Mouse (Mus musculus) lung, embryonic 16.5 days (tissue): ENCODE measurements at regions not wholly inside any gene's neighbourhood (a gene's known extent, or its start where the extent isn't known, plus 50 kb on each side); places are given as distances from the start of the nearest gene placed in this dataset.

ENCODE experiments used
- ATAC-seq: fragments of 200-750 bp; cut with Nextera tagmentation; 2 replicates; pipeline ENCODE4 v1.8.0; 2017; ENCODE audit warnings: low read depth, mild to moderate bottlenecking, moderate library complexity
- H3K27ac ChIP-seq: fragments of 300-500 bp; sonication (generic); 2 replicates; pipeline ENCODE4 v1.5.1; 2014; ENCODE audit warnings: mild to moderate bottlenecking, control low read depth, low read length
- H3K27me3 ChIP-seq: fragments of 300-500 bp; sonication (generic); 2 replicates; pipeline ENCODE4 v1.6.1; 2014; ENCODE audit warnings: low read depth, low read length, mixed read lengths; ENCODE audit not compliant: control insufficient read depth, insufficient read depth
- H3K36me3 ChIP-seq: fragments of 300-500 bp; sonication (generic); 2 replicates; pipeline ENCODE4 v1.6.1; 2014; ENCODE audit warnings: low read length; ENCODE audit not compliant: control insufficient read depth, insufficient read depth
- H3K4me1 ChIP-seq: fragments of 300-500 bp; sonication (generic); replicated peaks from 2 replicates; pipeline ENCODE4 v1.6.1; 2014; ENCODE audit warnings: low read length, mixed read lengths; ENCODE audit not compliant: control insufficient read depth, insufficient read depth
- H3K4me2 ChIP-seq: fragments of 300-500 bp; sonication (generic); 2 replicates; pipeline ENCODE4 v1.6.1; 2014; ENCODE audit warnings: low read depth, low read length, control low read depth
- H3K4me3 ChIP-seq: fragments of 300-500 bp; sonication (generic); 2 replicates; pipeline ENCODE4 v1.5.1; 2014; ENCODE audit warnings: mild to moderate bottlenecking, low read length, control low read depth
- H3K9ac ChIP-seq: fragments of 300-500 bp; sonication (generic); 2 replicates; pipeline ENCODE4 v1.6.1; 2014; ENCODE audit warnings: low read length, control low read depth
- H3K9me3 ChIP-seq: fragments of 300-500 bp; sonication (generic); 2 replicates; pipeline ENCODE4 v1.6.1; 2016; ENCODE audit warnings: low read length; ENCODE audit not compliant: control insufficient read depth
- WGBS: fragments of 180-500 bp; shearing (Covaris S2); extraction: QIAGEN DNeasy Blood & Tissue Kit; methylation state at CpG from one replicate; pipeline ENCODE4 v1.1.7; 2014; 5-methylcytosine and 5-hydroxymethylcytosine counted together

DNA sequence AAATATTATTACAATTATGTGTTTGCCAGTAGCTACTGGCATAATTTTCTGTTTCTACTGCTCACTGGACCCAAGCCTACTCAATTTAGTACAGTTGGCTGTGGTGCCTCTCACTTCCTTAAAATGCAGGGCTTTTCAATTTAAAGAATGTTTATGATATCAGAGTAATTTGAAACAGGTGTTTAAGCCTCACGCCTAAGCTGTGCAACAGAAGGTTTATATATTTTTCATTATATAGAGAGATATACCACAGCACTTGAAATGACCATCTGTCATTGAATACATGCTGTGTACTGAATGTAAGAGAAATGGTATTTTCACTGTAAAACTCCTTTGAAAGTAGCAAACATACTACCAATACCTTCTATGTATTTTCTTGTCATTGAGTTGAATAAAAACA lies 376.8 kb downstream of the Otol1 start:
- H3K9ac ChIP-seq, result no peak overlapping the region
- no peak for ATAC-seq
- 57% methylated on average over 1 of the region's 1 CpGs for WGBS

DNA sequence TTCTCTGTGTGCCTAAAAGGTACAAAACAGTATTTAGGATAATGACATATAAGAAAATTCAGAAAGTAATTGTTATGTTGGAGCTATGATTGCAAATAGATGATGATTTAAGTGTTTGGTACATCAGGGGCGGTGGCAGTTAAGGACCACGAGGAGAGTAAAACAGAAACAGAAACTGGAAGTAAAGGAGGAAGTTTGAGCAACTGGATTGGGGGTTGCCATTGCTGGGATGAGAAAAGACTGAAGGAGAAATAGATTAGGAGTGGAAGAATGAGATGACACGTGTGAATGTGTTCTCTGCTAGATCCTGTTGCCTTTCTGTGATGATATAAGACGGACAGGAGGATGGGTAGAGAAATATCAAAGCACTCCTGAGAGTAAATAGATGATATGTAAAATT lies 378.5 kb downstream of the Otol1 start:
- no peak for ATAC-seq
- no peaks in the 10 kb centered on the region for H3K27me3 ChIP-seq
- H3K36me3 ChIP-seq, result no peaks in the 10 kb centered on the region
- no peak overlapping the region for H3K4me2 ChIP-seq
- 69% methylated on average over 4 of the region's 4 CpGs for WGBS
- no peaks in the 10 kb centered on the region for H3K4me1 ChIP-seq
- H3K4me3 ChIP-seq, result no peak overlapping the region
- H3K9ac ChIP-seq, result no peak overlapping the region
- no peaks in the 10 kb centered on the region for H3K9me3 ChIP-seq
- H3K27ac ChIP-seq, result no peak overlapping the region

More for the DNA sequence above, 376.8 kb downstream of the Otol1 start:
- H3K4me2 ChIP-seq, result no peak overlapping the region
- no peaks in the 10 kb centered on the region for H3K9me3 ChIP-seq
- H3K27ac ChIP-seq, result no peak overlapping the region
- no peak overlapping the region for H3K4me3 ChIP-seq
- H3K27me3 ChIP-seq, result no peaks in the 10 kb centered on the region
- no peaks in the 10 kb centered on the region for H3K4me1 ChIP-seq
- H3K36me3 ChIP-seq, result no peaks in the 10 kb centered on the region

DNA sequence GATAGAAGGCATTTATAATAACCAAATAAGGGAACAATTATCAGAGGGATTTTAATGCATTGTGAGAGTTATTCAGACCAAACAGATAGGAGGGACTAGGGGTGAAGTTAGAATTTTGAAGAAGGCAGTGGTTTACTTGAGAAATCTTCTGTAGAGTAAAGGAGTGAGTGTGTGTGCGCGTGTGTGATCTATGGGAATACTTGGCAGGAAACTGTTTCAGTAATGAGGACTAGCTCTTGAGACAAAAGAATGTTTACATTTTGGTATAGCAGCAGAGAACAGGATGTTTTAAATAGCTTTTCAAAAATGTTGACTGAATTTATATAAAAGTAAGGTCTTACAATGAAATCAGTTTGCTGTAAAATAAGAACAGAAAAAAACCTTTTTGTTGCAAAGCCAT lies 393.8 kb downstream of the Otol1 start:
- no peak overlapping the region for H3K27ac ChIP-seq
- peak; percentile 56 for ATAC-seq
- no peak overlapping the region for H3K4me3 ChIP-seq
- H3K9ac ChIP-seq, result no peak overlapping the region
- H3K4me1 ChIP-seq, result 0 out of 2 replicates have a peak, but pooled peaks cover 2% of the 10 kb centered on the region
- H3K27me3 ChIP-seq, result no peaks in the 10 kb centered on the region
- no peak overlapping the region for H3K4me2 ChIP-seq
- H3K9me3 ChIP-seq, result no peaks in the 10 kb centered on the region
- WGBS, result 8% methylated on average over 2 of the region's 2 CpGs
- H3K36me3 ChIP-seq, result no peaks in the 10 kb centered on the region

DNA sequence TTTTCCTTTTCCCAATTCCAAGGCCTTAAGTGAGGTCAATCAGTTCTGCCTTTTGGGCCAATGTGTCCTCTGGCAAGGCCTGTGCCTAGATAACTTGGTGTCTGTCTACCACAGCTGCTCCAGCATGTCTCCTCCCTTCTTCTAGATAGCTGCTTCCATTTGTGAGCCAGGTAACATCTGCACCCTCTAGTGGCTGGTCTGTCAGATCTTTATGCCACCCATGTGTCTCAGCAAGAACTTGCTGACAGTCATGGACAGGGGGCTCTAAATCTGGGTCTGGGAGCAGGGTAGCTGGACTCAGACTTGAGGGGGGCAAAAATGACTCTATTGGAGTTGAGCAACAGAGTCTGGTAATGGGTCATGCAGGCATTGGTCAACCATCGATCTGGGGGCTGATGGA lies 399.2 kb downstream of the Otol1 start:
- Histone ChIP-seq H3K27me3 (no peaks in the 10 kb centered on the region), H3K36me3 (no peaks in the 10 kb centered on the region), H3K9me3 (no peaks in the 10 kb centered on the region), H3K4me3 (no peak overlapping the region), H3K9ac (no peak overlapping the region), H3K27ac (no peak overlapping the region), H3K4me1 (0 out of 2 replicates have a peak, but pooled peaks cover 2% of the 10 kb centered on the region), H3K4me2 (no peak overlapping the region)
- 72% methylated on average over 1 of the region's 1 CpGs for WGBS
- ATAC-seq, result no peak

- ATAC-seq, result no peak
- H3K4me1 ChIP-seq, result no peaks in the 10 kb centered on the region
- H3K9ac ChIP-seq, result no peak overlapping the region
- H3K36me3 ChIP-seq, result no peaks in the 10 kb centered on the region
- no peaks in the 10 kb centered on the region for H3K9me3 ChIP-seq
- WGBS, result 70% methylated on average over 4 of the region's 4 CpGs
- H3K27me3 ChIP-seq, result no peaks in the 10 kb centered on the region
- no peak overlapping the region for H3K27ac ChIP-seq
- H3K4me2 ChIP-seq, result no peak overlapping the region
- no peak overlapping the region for H3K4me3 ChIP-seq
Measured at GRCm38 (mm10) chr3:70418273-70418672, 410.9 kb downstream of the Otol1 start.

- WGBS, result 88% methylated on average over 1 of the region's 1 CpGs
- no peak overlapping the region for H3K27ac ChIP-seq
Measured at GRCm38 (mm10) chr3:70422016-70422415, 414.6 kb downstream of the Otol1 start.

DNA sequence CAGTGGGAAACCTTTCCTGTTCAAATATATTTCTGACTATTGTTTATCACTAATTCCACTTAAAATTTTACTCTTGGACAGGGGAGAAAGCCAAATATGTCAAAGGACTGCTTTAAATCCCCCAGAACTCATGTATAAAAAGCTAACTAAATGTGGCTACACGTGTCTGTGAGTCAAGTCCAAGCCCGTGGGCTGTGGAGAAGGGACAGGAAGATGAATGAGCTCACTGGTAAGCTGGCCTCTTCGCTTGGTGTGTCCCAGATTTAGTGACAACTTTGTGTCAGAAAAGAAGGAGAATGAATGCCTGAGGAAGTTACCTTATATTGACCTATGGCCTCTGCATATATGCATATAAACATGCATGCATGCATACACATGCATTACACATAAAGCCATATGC lies 415.3 kb downstream of the Otol1 start:
- ATAC-seq, result no peak
- H3K4me3 ChIP-seq, result no peak overlapping the region
- H3K36me3 ChIP-seq, result no peaks in the 10 kb centered on the region
- H3K4me2 ChIP-seq, result no peak overlapping the region
- no peak overlapping the region for H3K27ac ChIP-seq
- H3K9ac ChIP-seq, result no peak overlapping the region
- no peaks in the 10 kb centered on the region for H3K27me3 ChIP-seq
- H3K4me1 ChIP-seq, result no peaks in the 10 kb centered on the region
- 30% methylated on average over 3 of the region's 3 CpGs for WGBS
- H3K9me3 ChIP-seq, result no peaks in the 10 kb centered on the region

More at GRCm38 (mm10) chr3:70422016-70422415, 414.6 kb downstream of the Otol1 start:
- H3K4me1 ChIP-seq, result no peaks in the 10 kb centered on the region
- no peaks in the 10 kb centered on the region for H3K9me3 ChIP-seq
- ATAC-seq, result no peak
- no peak overlapping the region for H3K9ac ChIP-seq
- no peaks in the 10 kb centered on the region for H3K27me3 ChIP-seq
- no peak overlapping the region for H3K4me2 ChIP-seq
- H3K4me3 ChIP-seq, result no peak overlapping the region
- H3K36me3 ChIP-seq, result no peaks in the 10 kb centered on the region

- H3K9ac ChIP-seq, result no peak overlapping the region
- no peaks in the 10 kb centered on the region for H3K36me3 ChIP-seq
- H3K4me2 ChIP-seq, result no peak overlapping the region
- H3K9me3 ChIP-seq, result no peaks in the 10 kb centered on the region
- H3K27me3 ChIP-seq, result no peaks in the 10 kb centered on the region
- 61% methylated on average over 4 of the region's 4 CpGs for WGBS
- H3K4me3 ChIP-seq, result no peak overlapping the region
- no peaks in the 10 kb centered on the region for H3K4me1 ChIP-seq
- ATAC-seq, result no peak
- H3K27ac ChIP-seq, result no peak overlapping the region
Measured at GRCm38 (mm10) chr3:70436671-70437070, 429.3 kb downstream of the Otol1 start.

DNA sequence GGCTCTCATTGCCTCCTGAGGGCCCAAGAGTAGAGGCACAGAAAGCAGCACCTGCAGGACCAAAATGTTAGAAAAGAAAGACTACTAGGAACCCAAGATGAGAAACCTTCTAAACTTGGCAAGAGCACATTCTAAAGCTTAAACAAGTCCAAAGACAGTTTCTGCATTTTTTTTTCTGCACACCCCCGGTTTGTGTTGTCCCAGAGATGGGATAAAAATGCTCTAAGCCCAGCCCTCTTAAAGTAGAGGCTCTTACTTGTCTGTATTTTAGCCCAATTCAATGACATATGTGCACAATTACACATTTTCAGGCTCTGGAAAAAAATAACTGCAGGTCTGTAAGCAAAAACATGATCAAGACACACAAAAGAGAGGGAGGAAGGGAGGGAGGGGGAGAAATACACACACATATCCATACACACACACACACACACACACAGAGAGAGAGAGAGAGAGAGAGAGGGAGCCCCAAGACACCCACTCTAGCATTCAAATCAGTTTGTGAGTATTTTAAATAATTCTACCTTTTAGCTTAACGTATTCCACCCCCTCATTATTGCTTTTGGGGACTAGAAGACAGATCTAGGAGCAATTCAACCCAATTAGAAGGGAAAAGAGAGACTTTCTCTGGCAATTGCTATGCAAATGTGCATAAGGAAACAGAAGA lies 449.9 kb downstream of the Otol1 start:
- Histone ChIP-seq H3K9ac (no peak overlapping the region), H3K27me3 (no peaks in the 10 kb centered on the region), H3K36me3 (no peaks in the 10 kb centered on the region), H3K27ac (no peak overlapping the region), H3K4me3 (no peak overlapping the region), H3K9me3 (no peaks in the 10 kb centered on the region), H3K4me2 (no peak overlapping the region), H3K4me1 (no peaks in the 10 kb centered on the region)
- 40% methylated on average over 2 of the region's 2 CpGs for WGBS
- ATAC-seq, result no peak

DNA sequence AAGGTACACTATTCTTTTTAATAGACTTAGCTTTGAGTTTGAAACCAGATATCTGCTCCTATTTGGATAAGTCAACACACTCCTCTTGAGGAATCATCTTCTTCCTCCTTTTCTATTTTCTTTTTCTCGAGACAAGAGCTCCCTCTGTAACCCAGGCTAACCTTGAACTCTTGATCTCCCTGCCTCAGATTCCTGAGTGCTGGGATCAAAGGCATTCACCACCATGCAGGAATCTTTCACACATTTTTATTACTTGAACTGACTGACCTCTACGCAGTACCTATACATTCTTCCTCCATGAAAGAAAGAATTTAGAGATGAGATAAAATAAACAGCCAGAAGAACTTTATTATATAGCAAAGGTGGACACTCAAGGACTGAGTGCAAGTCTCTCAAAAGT lies 453.4 kb downstream of the Otol1 start:
- no peak overlapping the region for H3K9ac ChIP-seq
- no peaks in the 10 kb centered on the region for H3K9me3 ChIP-seq
- H3K36me3 ChIP-seq, result no peaks in the 10 kb centered on the region
- H3K4me2 ChIP-seq, result no peak overlapping the region
- H3K27ac ChIP-seq, result no peak overlapping the region
- no peak for ATAC-seq
- H3K4me1 ChIP-seq, result no peaks in the 10 kb centered on the region
- no peaks in the 10 kb centered on the region for H3K27me3 ChIP-seq
- 19% methylated on average over 2 of the region's 2 CpGs for WGBS
- no peak overlapping the region for H3K4me3 ChIP-seq
